ENCODE assay signal across 16 mouse cellular contexts in the genomic region with DNA sequence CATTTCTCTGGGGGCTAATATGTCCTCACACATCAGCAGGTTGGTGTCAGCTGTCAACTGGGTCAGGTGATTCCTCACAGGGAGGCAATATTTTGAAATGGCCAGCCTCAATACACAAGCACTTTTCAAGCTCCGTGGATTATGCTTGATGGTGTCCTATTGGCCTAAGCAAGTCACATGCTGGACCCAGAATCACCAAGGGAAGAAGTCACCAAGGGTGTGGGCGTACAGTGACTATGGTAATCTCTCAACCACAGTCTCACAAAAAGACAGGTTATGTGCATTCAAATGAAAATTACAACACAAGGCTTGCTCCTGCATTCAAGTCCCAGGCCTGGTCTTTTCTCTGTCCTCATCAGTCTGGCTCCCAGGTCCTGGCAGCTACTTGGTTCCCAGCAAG.
"Had no signal": no experiment of that assay in that cellular context is flagged by ENCODE, and none has a peak within 500 bp of the region (broad histone marks: within the 10 kb centered on the region; RNA-seq: fewer than 3 reads in every experiment).

No protein-coding gene starts in this region.

- H3K4me1 ChIP-seq: kidney, embryonic 15.5 days; limb, embryonic 10.5 days; liver, embryonic 15.5 days; midbrain, embryonic 15.5 days had no signal

- H3K36me3 ChIP-seq: kidney, embryonic 15.5 days; limb, embryonic 10.5 days; liver, embryonic 15.5 days; midbrain, embryonic 15.5 days had no signal

- DNase-seq: kidney, adult 2 months; kidney, postnatal 14 days; lung, adult 2 months; right cerebral cortex, adult 18-20 months; right cerebral cortex, postnatal 25 days; thymus, postnatal 25 days had no signal

- ATAC-seq: lung, postnatal 0 days; midbrain, embryonic 15.5 days had no signal

- H3K27me3 ChIP-seq: kidney, embryonic 15.5 days; liver, embryonic 15.5 days; midbrain, embryonic 15.5 days had no signal

- H3K9me3 ChIP-seq: kidney, embryonic 15.5 days; limb, embryonic 10.5 days; liver, embryonic 15.5 days; midbrain, embryonic 15.5 days had no signal

- H3K4me2 ChIP-seq: kidney, embryonic 15.5 days; liver, embryonic 11.5 days; liver, embryonic 15.5 days; midbrain, embryonic 11.5 days; midbrain, embryonic 15.5 days had no signal

- H3K27ac ChIP-seq: kidney, embryonic 15.5 days; limb, embryonic 10.5 days; liver, embryonic 15.5 days; macrophage; midbrain, embryonic 15.5 days; stomach, postnatal 0 days had no signal

- H3K4me3 ChIP-seq: kidney, embryonic 15.5 days; limb, embryonic 10.5 days; liver, embryonic 15.5 days; megakaryocyte, embryonic 14.5 days; midbrain, embryonic 15.5 days had no signal

- H3K9ac ChIP-seq: kidney, embryonic 15.5 days; liver, embryonic 15.5 days; midbrain, embryonic 15.5 days had no signal
